Mouse (Mus musculus) CH12.LX (cell line): Measurements from ENCODE around the gene Pigo. TPM values are rescaled to one million over a fixed set of nuclear protein-coding genes. Genes with fewer than 3 reads are reported as not detected.

Source experiments
- DNase-seq: peaks from one replicate; pipeline ENCODE4 v3.0.0-alpha.2; 2013; ENCODE audit errors: extremely low read depth
- H3K27ac ChIP-seq: 2 replicates; pipeline ENCODE4 v1.5.1; 2012; ENCODE audit warnings: low read depth, mild to moderate bottlenecking, control low read depth, moderate library complexity; ENCODE audit not compliant: insufficient read depth
- H3K27me3 ChIP-seq: replicated peaks from 2 replicates; pipeline ENCODE3; 2012; ENCODE audit warnings: inconsistent platforms
- H3K36me3 ChIP-seq, 2 experiments: replicated peaks in 1 of 2; 2 replicates each; pipeline versions ENCODE3 to v1.6.1; 2012; ENCODE audit warnings: inconsistent platforms in 1 of 2, low read length in 1 of 2, mild to moderate bottlenecking in 1 of 2, mixed read lengths in 1 of 2, moderate library complexity in 1 of 2; ENCODE audit not compliant: control insufficient read depth in 1 of 2, insufficient read depth in 1 of 2
- H3K4me1 ChIP-seq, 2 experiments: 2 replicates each; pipeline ENCODE4 v1.6.1; 2012; ENCODE audit warnings: inconsistent platforms in 1 of 2, moderate library complexity in 1 of 2; ENCODE audit not compliant: insufficient read depth in 2 of 2, control insufficient read depth in 1 of 2
- H3K4me2 ChIP-seq: 2 replicates; pipeline ENCODE4 v1.6.1; 2012; ENCODE audit warnings: low read depth, mild to moderate bottlenecking, control low read depth; ENCODE audit not compliant: poor library complexity, insufficient read depth, severe bottlenecking
- H3K4me3 ChIP-seq, 3 experiments: fragments of 150-350 bp in 1 of 3; sonication (generic) in 1 of 3; replicated peaks in 1 of 3; 2 replicates each; pipeline versions ENCODE3 to v1.5.1; 2011 to 2012; ENCODE audit warnings: low read depth in 2 of 3, low read length in 2 of 3, mild to moderate bottlenecking in 2 of 3, moderate library complexity in 2 of 3, control low read depth in 1 of 3, improper control_type of control experiment in 1 of 3, inconsistent platforms in 1 of 3, mixed read lengths in 1 of 3; ENCODE audit not compliant: poor library complexity in 1 of 3
- H3K79me2 ChIP-seq: replicated peaks from 2 replicates; pipeline ENCODE4 v1.6.1; 2012; ENCODE audit warnings: mild to moderate bottlenecking, moderate library complexity; ENCODE audit not compliant: control insufficient read depth, poor library complexity, insufficient read depth, severe bottlenecking; ENCODE audit errors: extremely low read depth
- H3K9ac ChIP-seq: 2 replicates; pipeline ENCODE4 v1.6.1; 2012; ENCODE audit warnings: low read depth, mild to moderate bottlenecking, control low read depth, moderate library complexity; ENCODE audit not compliant: insufficient read depth
- H3K9me3 ChIP-seq: replicated peaks from 2 replicates; pipeline ENCODE3; 2012; ENCODE audit warnings: low read length, inconsistent platforms, mixed read lengths
- BHLHE40 ChIP-seq: IDR thresholded peaks from 2 replicates; pipeline ENCODE4 v1.6.1; 2011; ENCODE audit warnings: mild to moderate bottlenecking, low read depth, low read length, improper control_type of control experiment
- CHD1 ChIP-seq: IDR thresholded peaks from 2 replicates; pipeline ENCODE4 v1.6.1; 2012; ENCODE audit warnings: low read depth, low read length, improper control_type of control experiment, inconsistent platforms
- CHD2 ChIP-seq: IDR thresholded peaks from 2 replicates; pipeline ENCODE4 v1.6.1; 2011; ENCODE audit warnings: low read length, improper control_type of control experiment
- E2F4 ChIP-seq: IDR thresholded peaks from 2 replicates; pipeline ENCODE4 v1.6.1; 2011; ENCODE audit warnings: low read depth, low read length, improper control_type of control experiment; ENCODE audit not compliant: insufficient replicate concordance
- ELF1 ChIP-seq: IDR thresholded peaks from 2 replicates; pipeline ENCODE4 v1.6.1; 2014; ENCODE audit warnings: low read depth, mild to moderate bottlenecking, inconsistent platforms, low read length, improper control_type of control experiment
- ETS1 ChIP-seq: conservative IDR thresholded peaks from 2 replicates; pipeline ENCODE4 v1.6.1; 2012; ENCODE audit warnings: low read depth, mild to moderate bottlenecking, inconsistent platforms, low read length, improper control_type of control experiment, moderate library complexity
- MEF2A ChIP-seq: IDR thresholded peaks from 2 replicates; pipeline ENCODE4 v1.6.1; 2014; ENCODE audit warnings: low read depth, mild to moderate bottlenecking, inconsistent platforms, low read length, improper control_type of control experiment, borderline replicate concordance
- NELFE ChIP-seq: IDR thresholded peaks from 2 replicates; pipeline ENCODE4 v1.6.1; 2011; ENCODE audit warnings: low read depth, low read length, improper control_type of control experiment
- PAX5 ChIP-seq: IDR thresholded peaks from 2 replicates; pipeline ENCODE4 v1.6.1; 2012; ENCODE audit warnings: low read length, inconsistent platforms, mixed read lengths
- POLR2AphosphoS2 ChIP-seq: IDR thresholded peaks from 2 replicates; pipeline ENCODE4 v1.6.1; 2011; ENCODE audit warnings: low read depth, low read length, improper control_type of control experiment
- RCOR1 ChIP-seq: conservative IDR thresholded peaks from 2 replicates; pipeline ENCODE4 v1.6.1; 2012; ENCODE audit warnings: low read depth, mild to moderate bottlenecking, inconsistent platforms, low read length, improper control_type of control experiment
- SIN3A ChIP-seq: IDR thresholded peaks from 2 replicates; pipeline ENCODE4 v1.6.1; 2012; ENCODE audit warnings: low read length, improper control_type of control experiment, inconsistent platforms
- UBTF ChIP-seq: IDR thresholded peaks from 2 replicates; pipeline ENCODE4 v1.6.1; 2012; ENCODE audit warnings: low read depth, mild to moderate bottlenecking, inconsistent platforms, low read length, improper control_type of control experiment, moderate library complexity
- USF2 ChIP-seq: conservative IDR thresholded peaks from 2 replicates; pipeline ENCODE4 v1.6.1; 2011; ENCODE audit warnings: low read depth, low read length, improper control_type of control experiment
- ZKSCAN1 ChIP-seq: IDR thresholded peaks from 2 replicates; pipeline ENCODE4 v1.6.1; 2012; ENCODE audit warnings: low read depth, inconsistent platforms, low read length, improper control_type of control experiment, borderline replicate concordance
- dilution Hi-C: fragments of 300-500 bp; cut with MboI; formaldehyde crosslinking; loops from 2 replicates; pipeline ENCODE4 v1.14.3; 2020; ENCODE audit warnings: low sequenced_read_pairs; ENCODE audit not compliant: extremely low pct_unique_long_range_greater_than_20kb, extremely low pct_ligation_motif_present
- in situ Hi-C: fragments of 300-500 bp; cut with MboI; formaldehyde crosslinking; loops from 3 replicates; pipeline ENCODE4 v1.14.3; 2019; ENCODE audit warnings: low sequenced_read_pairs, low pct_ligation_motif_present, low pct_unique_long_range_greater_than_20kb, mixed read lengths
- polyA plus RNA-seq: library from polyadenylated mRNA; unstranded; fragments of >175 nt; gene quantifications from 2 replicates; pipeline ENCODE4 v1.2.1, GENCODE M21; 2012; ENCODE audit warnings: low read depth; ENCODE audit not compliant: insufficient read length
- total RNA-seq, 2 experiments: library from RNA; depleted of rRNA; stranded (reverse); fragments of 300-350 nt in 1 of 2; fragments of >200 nt in 1 of 2; gene quantifications; 2 replicates each; pipeline ENCODE4 v1.2.3; 2012 to 2014

The Pigo gene
- total and polyA plus RNA-seq, 3 experiments, result 8.0 to 19.4 (median 18.7) TPM

- TF ChIP-seq E2F4 (0 out of 2 replicates have a peak, but pooled peaks have one; percentile 48), USF2 (no peak)
These were observed at the start of gene Pigo (continued) for GRCm38 (mm10) chr4:43025084-43025960.

- dilution Hi-C loops, result no loop called here
These were observed 49.3 kb upstream of the Pigo start for GRCm38 (mm10) chr4:43074923-43075322.

DNA sequence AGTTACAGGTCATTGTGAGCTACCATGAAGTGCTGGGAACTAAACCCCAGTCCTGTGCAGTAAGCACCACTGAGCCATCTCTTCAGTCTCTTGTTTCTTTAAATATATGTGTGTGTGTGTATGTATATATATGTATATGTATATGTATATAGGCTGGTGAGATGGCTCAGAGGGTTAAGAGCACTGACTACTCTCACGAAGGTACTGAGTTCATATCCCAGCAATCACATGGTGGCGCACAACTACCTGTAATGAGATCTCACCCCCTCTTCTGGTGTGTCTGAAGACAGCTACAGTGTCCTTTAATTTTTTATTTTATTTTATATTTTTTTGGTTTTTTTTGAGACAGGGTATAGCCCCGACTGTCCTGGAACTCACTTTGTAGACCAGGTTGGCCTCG lies 39.9 kb upstream of the Pigo start:
- TF ChIP-seq ETS1 (no peak), PAX5 (no peak), BHLHE40 (no peak), CHD1 (no peak), CHD2 (no peak), UBTF (no peak), MEF2A (no peak), POLR2AphosphoS2 (no peak), NELFE (no peak), SIN3A (no peak), RCOR1 (no peak), ELF1 (no peak)
- H3K9me3 ChIP-seq, result no peaks in the 10 kb centered on the region
- H3K4me1 ChIP-seq, result 0 out of 4 replicates have a peak, but pooled peaks cover 0 to 3% of the 10 kb centered on the region in 2 experiments
- no peak overlapping the region for H3K9ac ChIP-seq
- no peak for DNase-seq
- H3K79me2 ChIP-seq, result no peaks in the 10 kb centered on the region
- no peak overlapping the region for H3K4me2 ChIP-seq
- in situ Hi-C loops (no loop called here), dilution Hi-C loops (no loop called here)
- no peak overlapping the region for H3K27ac ChIP-seq
- peaks cover 2% of the 10 kb centered on the region for H3K27me3 ChIP-seq
- H3K36me3 ChIP-seq, result no peaks in the 10 kb centered on the region
- H3K4me3 ChIP-seq, result no peak overlapping the region

More at GRCm38 (mm10) chr4:43074923-43075322, 49.3 kb upstream of the Pigo start:
- H3K79me2 ChIP-seq, result no peaks in the 10 kb centered on the region
- H3K36me3 ChIP-seq, result no peaks in the 10 kb centered on the region
- in situ Hi-C loops, result loop anchor here (25.0 kb wide), 1 partner anchor 337 kb away; no protein-coding TSS in a partner anchor
- no peak overlapping the region for H3K4me2 ChIP-seq
- no peak overlapping the region for H3K27ac ChIP-seq
- H3K4me3 ChIP-seq, result no peak overlapping the region
- peaks cover 8% of the 10 kb centered on the region for H3K27me3 ChIP-seq
- H3K9me3 ChIP-seq, result no peaks in the 10 kb centered on the region
- no peaks in the 10 kb centered on the region for H3K4me1 ChIP-seq
- DNase-seq, result no peak
- no peak for TF ChIP-seq ZKSCAN1
- no peak overlapping the region for H3K9ac ChIP-seq
